Mouse (Mus musculus) liver, postnatal 0 days (tissue): Measurements from ENCODE around the gene Dpp9.

ENCODE experiments used
- CTCF ChIP-seq: sonication (generic); IDR thresholded peaks from 2 replicates; pipeline ENCODE4 v1.5.1; 2016; ENCODE audit warnings: antibody characterized with exemption, low read depth
- EP300 ChIP-seq: IDR thresholded peaks from 2 replicates; pipeline ENCODE4 v1.6.1; 2016; ENCODE audit warnings: antibody characterized with exemption, low read depth, mild to moderate bottlenecking

- no peak for TF ChIP-seq CTCF
- TF ChIP-seq EP300 = no peak
Measured at GRCm38 (mm10) chr17:56266271-56266670, 47.6 kb upstream of the Dpp9 start.
